Mouse (Mus musculus) intestine, embryonic 14.5 days (tissue): ENCODE data around the gene Vmac. TPM values are rescaled to one million over a fixed set of nuclear protein-coding genes. Genes with fewer than 3 reads are reported as not detected.
A peak's percentile ranks its signal among the peaks of the same experiment; 100 is the strongest.

Experiments
- ATAC-seq: fragments of 200-750 bp; cut with Nextera tagmentation; replicated peaks from 2 replicates; pipeline ENCODE4 v1.8.0; 2017; ENCODE audit warnings: low read depth, moderate number of reproducible peaks, moderate TSS enrichment, moderate library complexity; ENCODE audit not compliant: low FRiP score, low TSS enrichment
- DNase-seq: peaks from one replicate; pipeline ENCODE4 v3.0.0-alpha.2; 2018; ENCODE audit warnings: low spot score
- H3K27ac ChIP-seq: fragments of 300-500 bp; sonication (generic); 2 replicates; pipeline ENCODE4 v1.5.1; 2014; ENCODE audit warnings: low read depth, mild to moderate bottlenecking, control low read depth
- H3K27me3 ChIP-seq: fragments of 300-500 bp; sonication (generic); replicated peaks from 2 replicates; pipeline ENCODE4 v1.6.1; 2014; ENCODE audit warnings: low read length, control low read depth; ENCODE audit not compliant: control insufficient read depth, insufficient read depth
- H3K36me3 ChIP-seq: fragments of 300-500 bp; sonication (generic); 2 replicates; pipeline ENCODE4 v1.6.1; 2014; ENCODE audit warnings: low read length, control low read depth; ENCODE audit not compliant: control insufficient read depth, insufficient read depth
- H3K4me1 ChIP-seq: fragments of 300-500 bp; sonication (generic); replicated peaks from 2 replicates; pipeline ENCODE4 v1.6.1; 2014; ENCODE audit warnings: low read length, control low read depth, mixed read lengths; ENCODE audit not compliant: control insufficient read depth, insufficient read depth
- H3K4me2 ChIP-seq: fragments of 300-500 bp; sonication (generic); 2 replicates; pipeline ENCODE4 v1.6.1; 2014; ENCODE audit warnings: low read length
- H3K4me3 ChIP-seq: fragments of 300-500 bp; sonication (generic); 2 replicates; pipeline ENCODE4 v1.5.1; 2014; ENCODE audit warnings: low read depth, low read length, control low read depth, mixed read lengths
- H3K9ac ChIP-seq: fragments of 300-500 bp; sonication (generic); 2 replicates; pipeline ENCODE4 v1.6.1; 2014; ENCODE audit warnings: mild to moderate bottlenecking, low read length
- H3K9me3 ChIP-seq: fragments of 300-500 bp; sonication (generic); 2 replicates; pipeline ENCODE4 v1.6.1; 2016; ENCODE audit warnings: low read length, control low read depth; ENCODE audit not compliant: control insufficient read depth
- WGBS: fragments of 180-500 bp; shearing (Covaris S2); extraction: QIAGEN DNeasy Blood & Tissue Kit; methylation state at CpG from one replicate; pipeline ENCODE4 v1.1.7; 2014; 5-methylcytosine and 5-hydroxymethylcytosine counted together
- polyA plus RNA-seq: library from polyadenylated mRNA; unstranded; fragments of >200 nt; fragmentation: Nextera tagmentation; extraction: Ambion mirVana; gene quantifications from 2 replicates; pipeline ENCODE4 v1.2.1, GENCODE M21; 2014

Gene Vmac
- polyA plus RNA-seq, 1 experiment from 2014 or later, result 21.3 TPM

- WGBS, result 62% methylated on average over 3 of the region's 3 CpGs
- H3K4me3 ChIP-seq, result no peak overlapping the region
- ATAC-seq (no peak), DNase-seq (no peak)
- H3K9ac ChIP-seq, result no peak overlapping the region
- H3K36me3 ChIP-seq, result no peaks in the 10 kb centered on the region
- H3K27me3 ChIP-seq, result peaks cover 13% of the 10 kb centered on the region
- H3K4me1 ChIP-seq, result peaks cover 26% of the 10 kb centered on the region
- no peak overlapping the region for H3K4me2 ChIP-seq
- H3K27ac ChIP-seq, result no peak overlapping the region
- no peaks in the 10 kb centered on the region for H3K9me3 ChIP-seq
These were observed 43.3 kb upstream of the Vmac start for GRCm38 (mm10) chr17:56761077-56761476.

- Histone ChIP-seq H3K4me2 (no peak overlapping the region), H3K9ac (no peak overlapping the region), H3K36me3 (no peaks in the 10 kb centered on the region), H3K9me3 (no peaks in the 10 kb centered on the region), H3K4me1 (peaks cover 21% of the 10 kb centered on the region), H3K4me3 (no peak overlapping the region), H3K27ac (no peak overlapping the region), H3K27me3 (peaks cover 31% of the 10 kb centered on the region)
- DNase-seq (no peak), ATAC-seq (no peak)
- WGBS, result 58% methylated on average over 7 of the region's 7 CpGs
These were observed 41.4 kb upstream of the Vmac start for GRCm38 (mm10) chr17:56759261-56759660.

- Histone ChIP-seq H3K4me2 (no peak overlapping the region), H3K9ac (no peak overlapping the region), H3K4me1 (peaks cover 24% of the 10 kb centered on the region), H3K36me3 (no peaks in the 10 kb centered on the region), H3K4me3 (no peak overlapping the region), H3K9me3 (no peaks in the 10 kb centered on the region), H3K27ac (no peak overlapping the region), H3K27me3 (peaks cover 42% of the 10 kb centered on the region)
- ATAC-seq, result no peak
- WGBS, result 6% methylated on average over 12 of the region's 12 CpGs
- DNase-seq, result peak; percentile 81
These were observed 40.3 kb upstream of the Vmac start for GRCm38 (mm10) chr17:56758132-56758531.

DNA sequence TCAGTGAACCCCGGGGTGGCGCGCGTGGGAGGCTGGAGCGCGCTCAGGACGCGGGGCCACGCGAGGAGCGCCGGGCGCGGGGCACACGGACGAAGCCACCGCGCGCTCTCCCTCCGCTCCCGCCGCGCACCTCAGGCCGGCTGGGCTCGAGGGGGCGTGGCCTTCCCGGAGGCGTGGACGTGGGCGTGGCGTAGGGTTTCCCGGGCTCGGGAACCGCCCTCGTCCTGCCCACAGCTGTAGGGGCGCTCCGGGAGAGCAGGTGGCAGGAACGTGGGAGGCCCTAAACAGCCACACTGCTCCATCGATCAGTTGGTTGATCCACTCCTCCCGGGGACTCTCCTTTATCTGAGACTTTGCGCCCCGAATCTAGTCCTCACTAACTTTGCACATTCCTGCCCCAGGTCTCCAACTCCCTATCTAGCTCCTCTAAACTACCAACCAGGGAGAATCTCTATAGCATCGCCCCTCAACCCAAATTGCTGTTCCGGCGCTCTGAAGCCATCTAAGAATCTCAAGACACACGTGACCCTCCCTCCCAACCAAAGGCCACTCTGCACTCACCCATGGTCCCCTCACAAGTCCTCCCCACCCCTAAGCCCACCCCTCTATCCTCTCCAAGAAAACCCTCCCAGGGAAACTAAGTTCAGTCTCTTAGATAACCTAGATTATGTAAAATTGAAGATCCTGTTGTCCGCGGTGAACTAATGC, 39.7 kb upstream of the Vmac start, which contains the start of gene Nrtn:
TSS of gene Nrtn (minus strand) at position 115 of the 708 bp plus-strand sequence.
- WGBS, result under 1% methylated on average over 47 of the region's 48 CpGs

GRCm38 (mm10) chr17:56756703-56757399, 39.0 kb upstream of the Vmac start:
- Histone ChIP-seq H3K4me1 (peaks cover 14% of the 10 kb centered on the region; the same call in 1 of the 2 replicates), H3K9ac (peak overlapping the region; percentile 50), H3K36me3 (no peaks in the 10 kb centered on the region), H3K9me3 (no peaks in the 10 kb centered on the region), H3K27ac (no peak overlapping the region), H3K4me2 (peak overlapping the region; percentile 100), H3K27me3 (peaks cover 52% of the 10 kb centered on the region), H3K4me3 (peak overlapping the region; percentile 48)
- ATAC-seq (peak; percentile 16; the same call in 1 of the 2 replicates), DNase-seq (no peak)
- under 1% methylated on average over 51 of the region's 51 CpGs for WGBS

More for the DNA sequence above, 39.7 kb upstream of the Vmac start, which contains the start of gene Nrtn:
- ATAC-seq (peak; percentile 73), DNase-seq (peak; percentile 93)
- Histone ChIP-seq H3K36me3 (no peaks in the 10 kb centered on the region), H3K27ac (no peak within 1 kb of the TSS), H3K27me3 (peaks cover 48% of the 10 kb centered on the region), H3K4me3 (peak within 1 kb of the TSS; percentile 48), H3K9ac (peak within 1 kb of the TSS; percentile 50), H3K9me3 (no peaks in the 10 kb centered on the region), H3K4me2 (peak within 1 kb of the TSS; percentile 100), H3K4me1 (peaks cover 19% of the 10 kb centered on the region)

DNA sequence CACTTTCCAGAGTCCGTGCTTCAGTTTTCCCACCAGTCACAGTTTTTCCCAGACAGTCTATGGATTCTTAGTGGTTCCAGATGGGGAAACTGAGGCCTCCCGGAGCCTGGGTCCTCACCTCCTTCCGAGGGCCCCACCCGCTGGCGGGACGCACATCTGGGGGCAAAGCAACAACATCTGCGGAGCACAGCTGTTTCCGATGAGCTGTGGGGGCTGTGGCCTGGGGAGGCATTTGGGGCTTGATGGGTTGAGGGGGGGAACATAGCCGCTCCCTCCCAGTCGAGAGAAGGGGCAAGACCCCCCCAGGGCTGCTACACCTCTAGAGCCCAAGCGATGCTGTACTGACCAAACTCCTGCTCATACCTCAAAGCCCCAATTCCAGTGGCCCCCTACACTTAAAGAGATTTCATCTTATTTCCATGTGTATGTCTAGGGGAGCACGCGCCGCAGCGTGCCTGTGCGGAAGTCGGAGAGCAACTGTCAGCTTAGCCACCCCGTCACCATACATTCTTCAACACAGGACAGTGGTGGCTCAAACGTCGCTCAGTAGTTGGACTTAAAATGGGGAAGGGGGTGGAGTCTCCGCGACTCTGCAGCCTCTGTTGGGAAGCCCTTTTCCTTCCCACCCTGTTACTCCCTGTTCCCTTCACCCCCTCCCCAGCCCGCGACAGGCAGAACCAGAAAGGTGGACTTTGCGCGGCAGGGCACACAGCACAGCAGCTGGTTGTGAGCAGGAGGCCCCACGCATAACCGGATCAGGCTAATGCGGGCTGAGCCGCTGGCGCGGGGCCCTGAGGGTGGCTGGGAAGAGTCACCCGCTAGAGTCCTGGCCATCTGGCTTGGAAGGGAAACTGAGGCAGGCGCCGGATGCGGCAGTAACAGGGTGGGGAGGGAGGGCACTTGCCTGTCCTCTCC, 36.7 kb upstream of the Vmac start:
- DNase-seq, result no peak
- Histone ChIP-seq H3K4me1 (peaks cover 14% of the 10 kb centered on the region; the same call in 1 of the 2 replicates), H3K9ac (no peak overlapping the region), H3K27ac (no peak overlapping the region), H3K9me3 (no peaks in the 10 kb centered on the region), H3K36me3 (no peaks in the 10 kb centered on the region), H3K4me3 (0 out of 2 replicates have a peak overlapping the region, but pooled peaks have one; percentile 4), H3K4me2 (peak overlapping the region; percentile 28), H3K27me3 (peaks cover 59% of the 10 kb centered on the region)
- ATAC-seq, result no peak
- 16% methylated on average over 36 of the region's 36 CpGs for WGBS

- Histone ChIP-seq H3K27ac (no peak overlapping the region), H3K4me3 (no peak overlapping the region), H3K4me1 (peaks cover 14% of the 10 kb centered on the region; the same call in 1 of the 2 replicates), H3K9ac (no peak overlapping the region), H3K36me3 (no peaks in the 10 kb centered on the region), H3K27me3 (peaks cover 59% of the 10 kb centered on the region), H3K9me3 (no peaks in the 10 kb centered on the region), H3K4me2 (0 out of 2 replicates have a peak overlapping the region, but pooled peaks have one; percentile 8)
- WGBS, result 27% methylated on average over 15 of the region's 15 CpGs
- ATAC-seq (no peak), DNase-seq (no peak)
These were observed 35.6 kb upstream of the Vmac start for GRCm38 (mm10) chr17:56753452-56753851.
